Mouse (Mus musculus) T-cell, adult 2 months (primary cell): ENCODE measurements at regions not wholly inside any gene's neighbourhood (a gene's known extent, or its start where the extent isn't known, plus 50 kb on each side); places are given as distances from the start of the nearest gene placed in this dataset.

Experiments
- DNase-seq: peaks from one replicate; pipeline ENCODE4 v3.0.0; 2022; ENCODE audit warnings: low spot score

DNA sequence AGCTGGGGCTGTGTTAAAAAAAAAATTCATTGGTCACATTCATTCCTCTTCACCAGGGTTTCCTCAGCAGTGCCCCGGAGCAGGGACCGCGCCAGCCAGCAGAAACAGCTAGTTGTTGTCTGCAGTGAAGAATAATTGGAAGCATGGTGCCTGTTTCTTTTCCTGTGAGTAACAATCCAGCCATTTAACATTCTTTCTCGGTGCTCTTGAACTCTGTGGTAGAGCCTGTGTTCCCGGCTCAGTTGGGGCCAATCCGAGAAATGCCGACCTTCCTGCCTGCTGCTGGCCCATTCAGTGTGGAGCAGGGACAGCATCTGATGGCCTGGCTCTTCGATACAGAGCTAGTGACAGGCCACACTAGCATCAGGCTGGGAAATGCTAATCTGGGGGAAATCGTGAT lies 120.7 kb upstream of the Mkln1 start:
- DNase-seq = no peak

DNA sequence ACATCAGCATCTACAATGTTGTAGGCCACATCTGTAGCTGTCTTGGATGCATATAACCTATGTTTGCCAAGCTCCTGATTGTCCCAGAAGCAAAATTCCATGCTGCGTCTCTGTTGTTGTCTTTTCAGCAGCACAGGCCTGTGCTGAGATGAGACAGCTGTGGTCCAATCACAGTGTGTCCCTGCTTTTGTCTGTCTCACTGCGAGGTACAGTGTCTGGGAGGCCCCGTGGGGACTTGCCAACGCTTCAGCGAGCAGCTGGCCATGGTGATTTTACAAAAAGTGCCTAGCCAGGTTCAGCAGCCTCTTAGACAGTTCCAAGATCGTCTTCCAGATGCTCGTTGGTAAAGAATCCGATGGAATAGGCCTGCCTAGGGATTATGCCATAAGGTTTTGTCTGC lies 114.6 kb upstream of the Mkln1 start:
- DNase-seq = no peak

DNA sequence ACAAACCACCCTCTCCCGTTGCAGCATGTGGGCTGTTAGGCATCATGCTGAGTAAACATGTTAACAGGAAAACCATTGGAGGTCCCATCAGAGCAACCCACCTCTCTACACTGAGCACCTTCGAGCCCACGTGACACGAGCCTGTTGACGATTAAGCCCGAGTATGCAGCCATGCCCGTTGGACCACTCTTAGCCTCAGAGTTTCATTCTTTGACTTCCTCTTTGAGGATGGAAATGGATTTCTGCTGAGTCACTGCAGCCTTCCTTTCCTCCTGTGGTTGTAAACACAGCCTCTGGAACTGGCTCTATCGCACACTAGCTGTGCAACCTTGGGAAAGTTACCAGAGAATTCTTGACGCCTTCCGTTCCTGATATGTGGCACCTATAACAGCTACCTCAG lies 114.1 kb upstream of the Mkln1 start:
- no peak for DNase-seq

DNA sequence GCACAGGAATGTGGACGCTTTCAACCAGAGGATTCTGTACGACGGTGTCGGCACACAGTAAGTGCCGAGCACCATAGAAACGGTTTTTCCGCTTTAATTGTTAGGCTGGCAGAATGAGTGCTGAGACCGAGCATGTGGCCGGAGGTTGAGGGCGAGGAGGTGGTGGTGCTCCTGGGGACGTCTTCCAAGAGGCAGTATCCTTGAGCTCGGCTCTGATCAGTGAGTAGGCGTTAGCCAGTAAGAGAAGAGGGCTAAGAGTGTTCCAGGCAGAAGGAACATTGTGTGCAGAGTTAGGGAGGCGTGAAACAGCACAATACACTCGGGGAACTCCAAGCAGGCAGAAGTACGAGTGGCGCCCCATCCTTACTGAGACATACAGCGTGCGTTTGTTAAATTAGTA lies 113.5 kb upstream of the Mkln1 start:
- no peak for DNase-seq

DNA sequence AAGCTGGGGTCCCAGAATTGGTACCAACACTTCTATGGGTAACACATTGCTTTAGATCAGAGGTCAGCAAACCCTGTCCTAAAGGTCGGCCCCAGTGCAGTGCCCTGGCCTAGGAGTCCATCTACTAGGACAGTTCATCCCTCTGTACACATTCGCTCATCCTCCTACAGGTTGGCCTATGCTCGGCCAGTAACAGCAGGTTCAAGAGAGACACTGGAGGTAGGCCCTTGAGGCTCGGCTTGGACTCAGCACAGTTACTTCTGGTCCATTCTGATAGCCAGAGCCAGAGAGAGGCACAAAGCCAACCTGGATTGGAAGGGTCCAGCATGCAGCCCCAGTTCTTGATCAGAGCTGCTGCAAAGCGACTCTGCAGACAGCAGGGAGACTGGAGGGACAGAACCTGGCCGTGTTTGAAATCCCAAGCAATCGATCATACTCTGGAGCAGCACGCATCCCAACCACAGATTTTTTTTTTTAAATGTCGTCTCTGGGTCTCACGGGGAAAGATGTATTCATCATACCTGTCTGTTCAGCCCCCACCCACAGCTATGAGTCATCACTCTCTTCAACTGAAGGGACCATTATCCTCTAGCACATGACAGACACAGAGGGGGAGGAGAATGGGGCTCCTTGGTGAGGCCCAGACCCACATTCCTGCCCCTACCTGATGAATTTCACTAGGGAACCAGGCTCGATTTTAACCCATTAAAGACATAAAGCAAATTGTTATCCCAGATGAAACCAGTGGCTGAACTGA lies 112.4 kb upstream of the Mkln1 start:
- no peak for DNase-seq

DNA sequence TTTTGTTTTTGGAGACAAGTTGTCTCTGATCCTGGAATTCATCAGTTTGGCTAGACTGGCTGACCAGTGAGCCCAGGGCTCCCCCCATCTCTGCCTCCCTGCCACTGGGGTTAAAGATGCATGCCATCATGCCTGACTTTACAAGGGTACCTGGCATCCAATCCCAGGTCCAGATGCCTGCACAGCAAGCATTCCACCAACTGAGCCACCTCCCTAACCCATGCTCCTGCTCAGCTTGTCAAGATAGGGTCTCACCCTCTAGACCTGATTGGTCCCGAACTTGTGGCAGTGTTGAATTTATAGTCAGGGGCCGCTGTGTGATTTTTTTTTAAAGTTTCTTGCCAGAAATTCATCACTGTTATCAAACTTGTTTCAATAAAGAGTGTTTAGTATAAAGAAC lies 111.4 kb upstream of the Mkln1 start:
- DNase-seq = no peak

DNA sequence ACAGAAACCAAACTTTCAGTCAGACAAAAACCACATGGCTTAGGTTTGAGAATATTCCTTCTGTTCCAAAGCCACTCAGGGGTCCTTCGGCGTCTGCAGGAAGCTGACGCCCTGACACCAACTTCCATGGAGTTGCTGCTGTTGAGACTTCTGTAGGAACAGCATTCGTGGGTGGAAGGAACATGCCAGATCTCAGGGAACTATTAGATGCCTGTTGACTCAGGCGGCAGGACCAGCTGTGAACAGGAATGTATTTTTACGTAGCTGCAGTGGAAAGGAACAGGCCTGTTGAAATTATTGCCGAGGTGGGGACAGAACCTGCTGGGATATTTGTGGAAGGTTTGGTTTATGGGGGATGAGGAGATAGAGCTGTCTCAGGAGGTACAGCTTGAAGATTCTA lies 110.8 kb upstream of the Mkln1 start:
- no peak for DNase-seq

DNA sequence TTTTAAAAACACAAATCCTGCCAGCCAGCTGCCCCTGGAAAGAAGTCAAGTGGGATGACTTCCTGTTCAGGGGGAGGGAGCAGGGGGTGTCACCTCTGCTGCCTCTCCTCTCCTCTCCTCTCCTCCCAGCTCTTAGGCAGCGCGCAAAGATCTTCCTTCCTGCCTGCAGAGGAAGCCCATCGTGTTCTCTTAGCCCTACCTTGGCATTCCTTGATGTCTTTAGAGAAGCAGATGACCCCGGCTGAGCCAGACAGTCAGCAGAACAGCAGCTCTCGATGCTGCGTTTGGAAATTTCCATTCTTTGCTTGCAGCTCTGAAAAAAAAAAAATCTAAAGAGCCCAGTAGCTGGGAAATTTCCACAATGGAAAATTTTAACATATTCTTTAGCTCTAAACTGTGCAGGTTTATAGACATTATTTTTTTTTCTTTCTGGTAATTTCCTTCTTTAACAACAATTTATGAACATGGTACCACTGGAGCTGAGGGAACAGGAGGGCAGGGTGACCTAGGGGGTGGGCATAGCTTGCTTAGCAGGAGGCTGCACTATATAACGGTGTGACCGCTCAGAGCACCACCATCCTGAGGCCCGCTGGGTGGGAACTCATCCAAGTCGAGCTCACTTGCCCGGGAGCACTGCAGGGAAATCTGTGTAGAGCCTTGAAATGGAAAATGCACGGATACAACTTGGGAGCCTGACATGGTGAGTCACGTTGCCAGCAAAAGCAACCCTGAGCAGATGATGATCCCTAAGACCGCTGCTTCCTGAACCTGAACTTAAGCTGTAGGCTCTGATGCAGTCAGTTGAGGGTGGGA lies 109.9 kb upstream of the Mkln1 start:
- no peak for DNase-seq

DNA sequence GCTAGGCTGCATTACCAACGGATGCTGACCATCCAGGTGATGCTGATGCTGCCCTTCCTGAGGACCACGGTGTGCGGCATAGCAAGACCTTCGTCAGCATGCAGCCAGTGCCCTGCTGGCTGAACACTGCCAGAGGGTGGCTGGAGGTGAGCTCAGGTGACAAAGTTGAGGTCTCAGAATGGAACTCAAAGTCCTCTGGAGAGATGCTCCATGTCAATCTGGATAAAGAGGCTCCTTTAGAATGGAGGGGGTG lies 109.4 kb upstream of the Mkln1 start:
- no peak for DNase-seq

DNA sequence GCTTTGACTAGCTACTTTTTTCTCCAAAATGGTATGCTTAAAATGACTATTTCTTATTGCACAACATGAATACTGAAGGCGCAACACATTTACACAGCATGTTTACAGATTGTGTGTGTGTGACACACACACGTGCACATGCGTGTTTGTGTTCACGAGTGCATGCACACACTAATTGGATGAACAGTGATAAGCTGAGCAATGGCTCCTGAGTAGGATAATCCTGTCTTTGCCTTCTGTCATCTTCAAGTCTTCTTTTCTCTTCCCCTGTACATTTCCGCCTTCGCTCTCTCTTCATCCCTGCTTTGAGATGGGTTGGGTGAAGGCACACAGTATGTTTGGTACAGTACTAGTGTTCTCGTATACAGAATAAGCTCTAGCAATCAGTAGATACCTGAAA lies 106.5 kb upstream of the Mkln1 start:
- no peak for DNase-seq

DNA sequence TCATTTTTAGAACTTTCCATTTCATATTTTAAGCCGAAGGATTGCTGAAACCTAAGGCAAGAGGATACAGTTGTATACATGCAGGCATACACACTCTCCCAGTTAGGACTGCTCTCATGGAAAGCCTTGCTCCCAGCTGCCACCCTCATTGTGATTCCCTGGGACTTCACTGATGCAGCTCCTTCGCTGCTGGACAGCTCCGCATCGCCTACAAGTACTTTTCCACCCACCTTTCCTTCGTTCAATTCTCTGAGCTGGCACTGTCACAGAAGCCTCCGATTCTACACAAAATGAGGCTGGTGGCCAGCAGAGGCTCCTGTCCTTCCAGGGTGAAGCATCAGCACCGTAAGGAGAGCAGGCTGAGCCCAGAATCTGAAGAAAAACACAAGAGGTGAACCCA lies 105.5 kb upstream of the Mkln1 start:
- DNase-seq = no peak

DNA sequence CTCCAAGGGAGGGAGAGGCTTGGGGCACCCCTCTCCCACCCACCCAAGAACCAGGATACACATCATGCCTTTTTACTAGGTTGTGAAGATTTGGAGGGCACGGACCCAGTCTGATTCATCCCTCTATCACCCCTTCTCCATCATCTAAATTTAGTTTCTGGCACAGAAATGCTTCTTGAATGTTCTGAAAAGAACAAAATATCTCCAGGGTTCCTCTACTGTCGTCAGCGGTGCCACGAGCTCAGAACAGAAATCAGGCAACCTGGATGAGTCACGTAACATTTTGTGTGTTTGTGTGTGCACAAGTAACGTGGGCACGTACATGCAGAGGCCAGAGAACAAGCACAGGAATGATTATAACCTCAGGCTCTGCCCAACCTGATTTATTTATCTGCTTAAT lies 99.1 kb upstream of the Mkln1 start:
- DNase-seq = no peak

DNA sequence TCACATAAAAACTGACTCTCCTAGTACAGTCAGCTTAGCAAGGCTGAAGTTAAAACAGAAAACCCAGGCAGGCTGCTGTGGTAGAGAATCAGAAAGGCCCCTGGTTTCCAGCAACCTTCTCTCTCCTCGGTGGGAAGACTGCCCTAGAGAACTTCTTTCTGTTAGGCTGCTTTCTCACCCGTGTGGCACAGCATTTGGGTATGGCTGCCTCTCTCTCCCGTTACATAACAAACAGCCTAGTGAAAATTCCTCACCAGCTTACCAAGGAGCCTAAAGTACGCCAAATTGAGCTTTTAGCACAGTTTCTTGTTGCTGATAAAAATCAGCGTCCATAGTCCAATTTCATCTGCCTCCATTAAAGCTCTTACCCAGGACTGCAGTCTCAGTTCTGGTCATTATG lies 92.8 kb upstream of the Mkln1 start:
- no peak for DNase-seq

DNA sequence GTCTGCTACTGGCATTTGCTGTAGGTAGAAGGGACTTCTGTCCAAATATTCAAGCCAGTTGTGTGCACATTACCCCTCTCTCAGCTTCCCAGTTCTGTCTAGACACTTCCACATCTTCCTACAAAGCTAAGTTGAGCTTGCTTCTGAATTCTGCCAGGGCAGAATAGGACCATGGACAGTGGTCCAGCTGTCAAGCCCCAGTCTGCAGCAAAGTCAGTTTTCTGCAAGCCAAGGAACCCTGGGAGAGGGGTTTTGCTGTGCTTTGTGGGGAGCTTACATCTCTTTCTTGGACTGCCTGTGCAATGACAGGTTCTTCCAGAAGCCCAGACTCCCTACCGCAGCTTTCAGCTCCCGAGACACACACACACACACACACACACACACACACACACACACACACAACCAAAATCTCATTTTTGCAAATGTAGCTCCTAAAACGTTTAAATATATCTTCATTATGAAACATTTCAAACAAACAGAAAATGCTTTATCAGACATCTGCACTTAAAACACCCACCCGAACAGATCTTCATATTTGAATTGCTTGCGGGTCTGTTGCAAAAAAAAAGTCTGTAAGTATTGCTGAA lies 91.4 kb upstream of the Mkln1 start:
- DNase-seq = no peak

DNA sequence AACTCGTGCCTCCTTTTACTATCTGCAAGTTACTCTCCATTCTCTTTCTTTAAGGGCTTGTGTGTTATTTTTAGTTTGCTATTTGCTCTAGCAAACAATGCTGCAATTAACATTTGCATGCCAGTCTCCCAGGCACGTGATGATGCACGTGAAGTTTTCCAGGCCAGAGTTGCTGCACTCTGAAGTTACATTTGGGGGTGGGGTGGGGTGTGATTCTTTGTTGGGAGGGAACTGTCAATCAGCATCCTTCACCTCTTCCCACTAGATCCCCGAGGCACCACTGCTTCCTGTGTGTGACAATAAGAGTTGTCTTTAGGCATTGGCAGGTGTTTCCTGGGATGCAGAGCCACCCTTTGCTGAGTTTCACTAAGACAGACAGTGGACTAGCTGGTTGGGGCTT lies 90.6 kb upstream of the Mkln1 start:
- no peak for DNase-seq

DNA sequence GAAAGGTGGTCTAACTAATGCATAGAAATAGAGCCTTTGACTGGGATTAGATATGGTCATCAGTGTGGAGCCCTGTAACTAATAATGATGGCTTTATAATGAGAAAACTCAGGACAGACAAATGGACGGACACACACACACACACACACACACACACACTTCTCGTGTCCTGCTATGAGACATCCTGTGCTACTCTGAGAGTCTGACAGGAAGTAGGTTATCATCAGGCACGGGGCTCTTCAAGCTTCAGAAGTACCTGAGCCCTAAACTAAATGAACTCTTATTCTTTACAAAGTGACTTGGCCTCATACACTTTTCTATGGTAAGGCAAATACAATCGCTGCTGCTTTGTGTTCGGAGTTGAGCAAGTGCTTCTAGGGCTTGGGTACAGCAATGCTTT lies 87.9 kb upstream of the Mkln1 start:
- peak; percentile 17 for DNase-seq

DNA sequence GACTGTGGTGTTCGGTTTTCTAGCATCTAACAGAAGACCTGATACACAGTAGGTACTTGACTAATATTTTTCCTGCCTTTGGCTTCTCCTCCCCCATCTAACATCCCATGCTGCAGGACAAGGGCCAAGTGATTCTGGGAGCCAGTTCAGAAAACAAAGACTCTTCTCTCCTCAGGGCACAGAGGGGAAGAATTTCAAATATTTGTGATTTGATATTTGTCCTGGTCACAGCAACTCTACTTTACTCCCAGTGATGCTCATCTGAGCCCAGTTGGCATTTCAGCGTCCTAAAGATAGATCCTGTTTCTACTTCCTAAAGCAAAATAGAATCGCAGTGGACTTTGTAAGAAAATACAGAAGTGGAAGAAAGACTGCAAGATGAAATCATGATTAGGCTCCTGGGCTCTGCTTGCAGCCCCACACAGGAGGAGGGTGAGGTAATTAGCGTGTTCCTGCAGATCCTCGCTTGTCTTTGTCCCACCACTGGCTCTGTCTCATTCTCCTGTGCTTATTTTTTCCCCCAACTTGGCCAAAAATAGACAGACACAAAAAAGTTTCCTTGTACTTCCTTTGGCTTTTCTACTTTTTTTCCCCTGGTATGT lies 84.6 kb upstream of the Mkln1 start:
- no peak for DNase-seq

DNA sequence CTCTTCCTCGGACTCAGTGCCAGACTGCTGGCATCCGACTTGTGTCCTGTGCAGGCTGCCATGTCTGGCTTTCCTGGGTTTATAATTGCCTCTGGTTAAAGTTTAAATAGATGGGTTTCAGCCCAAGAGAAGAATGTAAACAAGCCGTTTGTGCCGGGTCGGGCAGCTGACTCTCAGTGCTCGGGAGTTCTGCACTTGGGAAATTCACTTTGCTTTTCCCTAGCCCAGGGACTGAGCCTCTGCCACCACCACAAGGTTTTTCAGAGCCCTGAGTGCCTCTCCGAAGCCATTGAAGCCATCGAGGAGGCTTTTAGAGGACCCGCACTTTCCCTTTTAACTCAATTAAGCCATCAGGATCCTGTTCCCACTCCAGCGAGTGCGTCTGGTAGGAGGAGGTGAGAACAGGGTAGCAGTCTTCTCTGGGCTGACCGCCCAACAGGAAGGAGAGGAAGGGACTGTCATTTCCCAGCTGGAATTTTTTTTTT lies 80.8 kb upstream of the Mkln1 start:
- DNase-seq = no peak

DNA sequence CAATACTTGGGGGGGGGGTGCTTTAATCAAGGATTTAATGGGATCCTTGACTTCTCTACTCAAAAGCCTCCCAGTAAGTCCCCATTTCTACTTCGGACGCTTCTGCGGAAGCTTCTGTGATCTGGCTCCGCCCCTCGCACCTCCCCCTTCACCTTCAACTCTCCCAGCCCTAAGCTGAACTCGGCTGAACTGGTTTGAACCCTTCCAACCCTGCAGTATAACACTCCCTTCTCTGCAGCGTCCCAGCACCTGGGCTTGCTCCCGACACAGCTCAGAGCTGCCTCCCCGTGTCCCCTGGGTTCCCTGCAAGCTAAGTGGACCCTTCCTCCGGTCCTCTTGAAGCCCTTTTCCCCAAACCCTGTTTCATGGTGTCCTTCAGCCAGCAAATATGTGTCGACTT lies 80.0 kb upstream of the Mkln1 start:
- DNase-seq = peak; percentile 56

DNA sequence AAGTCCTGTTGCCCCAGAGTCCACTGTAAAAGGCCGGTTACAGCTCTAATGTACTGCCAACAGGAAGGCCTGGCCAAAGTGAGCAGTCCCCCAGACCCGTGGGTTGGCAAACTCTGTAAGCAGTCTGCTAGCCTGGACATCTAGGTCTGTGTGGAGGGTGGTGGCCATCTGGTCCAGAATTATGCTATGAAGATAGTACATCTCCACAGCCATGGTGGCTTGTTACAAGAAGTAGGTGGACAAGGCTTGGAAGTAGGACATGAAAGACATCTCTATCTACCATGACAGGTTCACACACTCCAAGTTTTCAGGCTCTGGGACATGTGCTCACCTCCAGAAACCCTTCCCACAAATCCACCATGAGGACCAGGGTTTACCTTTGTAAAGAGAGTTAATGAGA lies 79.1 kb upstream of the Mkln1 start:
- DNase-seq = no peak

DNA sequence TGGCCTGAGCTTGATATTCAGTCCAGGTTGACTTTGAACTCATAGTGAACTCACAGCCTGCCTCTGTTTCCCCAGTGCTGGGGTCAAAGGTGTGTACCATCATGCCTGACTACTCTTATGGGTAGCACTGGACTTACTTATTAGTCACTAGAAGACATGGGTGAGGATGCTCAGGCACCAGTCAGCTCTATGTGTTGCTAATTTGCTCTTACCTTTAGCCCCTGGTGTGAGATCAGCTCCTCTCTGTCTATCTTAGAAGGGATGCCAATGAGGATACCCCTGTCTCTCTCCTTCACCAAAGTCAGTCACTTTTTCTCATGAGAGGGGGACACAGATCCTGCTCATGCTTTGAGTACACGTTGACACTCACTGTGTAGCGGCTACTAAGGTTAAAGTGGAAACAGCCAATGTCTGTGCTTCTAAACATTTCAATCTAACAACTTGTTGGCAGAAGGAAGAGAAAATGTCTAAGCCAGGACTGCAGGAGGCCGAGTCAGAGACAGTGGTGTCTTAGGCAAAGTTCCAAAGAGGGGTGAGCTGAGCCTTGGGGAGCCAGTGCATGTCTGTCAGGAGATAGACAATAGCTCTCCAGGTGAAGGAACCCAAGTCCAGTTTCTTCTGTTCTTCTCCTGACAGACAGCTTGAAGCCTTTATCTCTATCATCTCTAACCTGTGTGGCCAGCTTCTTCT lies 78.2 kb upstream of the Mkln1 start:
- DNase-seq = no peak

DNA sequence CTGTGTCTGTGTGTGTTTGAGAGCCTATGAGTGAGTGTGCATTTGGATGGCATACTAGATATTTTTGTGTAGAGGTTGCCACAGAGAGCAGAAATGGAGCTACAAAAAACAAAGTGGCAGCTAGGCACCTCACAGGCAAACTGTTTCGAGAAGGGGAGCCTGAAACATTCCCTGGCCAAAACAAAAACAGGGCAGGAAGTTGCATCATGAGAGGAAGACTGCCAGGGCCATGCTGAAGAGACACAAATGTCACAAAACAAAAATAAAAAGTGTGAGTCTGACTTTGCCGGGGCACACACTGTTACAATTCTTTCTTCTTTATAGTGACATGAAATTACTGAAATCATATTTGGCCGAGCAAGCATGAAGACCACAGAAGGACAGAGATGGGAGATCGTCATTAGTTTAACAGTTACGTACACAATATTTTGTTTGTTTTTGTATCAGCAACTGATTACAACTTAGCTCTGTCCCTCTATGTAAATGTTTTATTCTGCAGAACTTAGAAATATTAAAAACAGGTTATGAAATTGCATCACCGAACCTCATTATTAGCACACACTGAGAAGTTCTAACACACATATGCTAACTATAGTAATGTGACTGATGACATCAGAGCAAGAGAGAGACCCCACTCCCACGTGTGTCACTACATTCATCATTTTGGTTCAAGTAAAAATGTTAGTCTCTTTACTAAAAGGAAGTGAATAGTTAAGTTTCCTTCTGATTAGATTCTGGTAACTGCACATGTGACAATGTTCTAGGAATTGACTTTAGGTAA lies 77.3 kb upstream of the Mkln1 start:
- no peak for DNase-seq
